Mouse (Mus musculus): ENCODE measurements around the gene Myo5a.

Gene Myo5a

DNA sequence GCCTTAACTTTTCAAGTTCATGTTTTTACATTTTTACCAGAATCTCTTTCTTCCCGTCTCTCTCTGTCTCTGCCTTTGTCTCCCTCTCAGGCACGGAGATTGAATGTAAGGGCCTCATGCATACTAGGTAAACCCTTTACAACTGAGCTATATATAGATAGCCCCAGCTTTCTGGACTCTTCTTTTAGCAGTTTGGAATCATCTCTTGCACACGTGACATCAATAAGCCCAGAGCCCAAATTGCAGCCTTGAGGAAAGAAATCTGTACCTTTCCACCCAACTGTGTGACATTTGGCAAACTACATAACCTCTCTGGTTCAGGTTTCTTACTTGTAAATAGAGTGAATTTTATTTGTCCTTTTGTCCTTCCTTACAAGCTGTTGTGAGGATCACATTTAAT lies 1.5 kb downstream of the Myo5a start:
- DNase-seq = no peak

DNA sequence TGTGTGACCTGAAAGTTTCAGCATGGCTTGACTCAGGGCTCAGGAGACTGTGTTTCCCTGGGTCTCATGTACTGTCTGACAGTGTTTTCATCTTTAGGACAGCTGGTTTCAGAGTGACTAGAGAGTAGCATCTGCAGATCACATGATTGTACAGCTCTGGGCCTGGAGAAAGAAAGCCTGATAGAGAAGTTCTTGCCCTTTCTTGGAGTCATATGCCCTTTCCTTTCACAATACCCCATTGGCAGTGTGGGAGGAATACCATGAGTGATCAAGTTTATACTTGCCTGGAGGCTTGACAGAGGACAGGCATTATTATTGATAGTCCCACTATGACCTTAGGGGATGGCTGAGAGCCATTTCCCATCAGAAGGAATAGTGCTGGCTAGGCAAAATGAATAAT lies 6.4 kb downstream of the Myo5a start:
- DNase-seq = no peak

DNA sequence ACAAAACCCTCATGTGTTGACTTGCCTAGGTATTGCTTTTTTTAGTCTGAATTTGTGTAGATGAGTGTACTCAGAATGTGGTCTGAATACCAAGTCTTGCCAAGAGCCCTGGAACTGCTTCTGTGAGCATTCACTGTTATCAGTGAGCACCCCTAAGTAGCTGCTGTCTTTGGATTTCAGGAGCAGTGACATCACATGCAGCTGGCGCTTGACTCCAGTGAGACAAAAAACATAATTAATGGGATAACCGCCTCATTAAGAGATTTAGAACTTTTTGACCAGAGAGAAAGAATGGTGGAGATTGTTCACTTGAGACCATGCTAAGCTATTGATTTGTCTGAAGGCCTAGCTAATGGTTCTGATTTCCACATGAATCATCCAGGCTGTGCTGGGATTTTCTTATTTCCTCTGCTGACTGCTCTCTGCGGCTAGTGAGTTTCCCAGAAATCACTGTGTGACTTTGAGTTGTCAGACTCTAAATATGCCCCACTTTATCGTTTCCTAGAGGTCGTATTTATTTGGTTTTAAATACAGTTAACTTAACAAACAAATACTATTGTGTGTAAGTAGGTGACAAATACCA lies 14.5 kb downstream of the Myo5a start:
- no peak for DNase-seq

DNA sequence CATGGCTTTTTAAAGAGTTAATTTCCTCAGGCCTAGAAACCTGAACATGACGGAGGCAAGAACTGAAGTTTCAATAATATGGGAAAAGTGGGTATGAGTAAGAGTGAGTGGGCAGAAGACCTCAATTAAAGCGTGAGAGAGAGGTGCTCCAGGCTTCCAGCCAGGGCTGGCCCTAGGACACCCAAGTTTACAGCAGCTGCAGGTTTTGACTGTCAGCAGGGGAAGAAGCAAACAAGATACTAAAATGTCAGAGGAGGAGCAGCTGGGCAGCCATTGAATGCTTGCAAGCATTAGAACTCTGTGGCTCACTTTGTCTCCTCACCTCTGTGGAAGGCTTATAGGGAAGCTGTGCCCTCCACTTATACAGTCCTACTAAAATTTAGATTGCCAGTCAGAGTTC lies 17.0 kb downstream of the Myo5a start:
- no peak for DNase-seq

DNA sequence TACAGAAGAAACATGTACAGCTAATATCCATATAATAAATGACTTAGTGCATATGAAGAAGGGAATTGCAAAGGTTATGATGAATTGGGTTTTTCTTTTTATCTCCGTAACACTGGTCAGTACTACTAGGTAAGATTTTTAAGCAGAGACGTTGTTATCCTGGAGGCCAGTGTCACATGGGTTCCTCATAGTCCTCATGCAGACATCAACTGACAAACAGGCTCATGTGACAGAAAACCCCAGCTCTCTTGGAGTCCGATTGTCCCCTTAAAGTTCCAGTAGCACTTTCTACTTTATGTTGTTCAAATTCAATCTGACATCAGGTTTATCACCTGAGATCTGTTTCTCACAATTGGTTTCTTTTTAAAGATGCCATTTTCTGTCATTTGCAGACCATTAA lies 18.5 kb downstream of the Myo5a start:
- DNase-seq = no peak

DNA sequence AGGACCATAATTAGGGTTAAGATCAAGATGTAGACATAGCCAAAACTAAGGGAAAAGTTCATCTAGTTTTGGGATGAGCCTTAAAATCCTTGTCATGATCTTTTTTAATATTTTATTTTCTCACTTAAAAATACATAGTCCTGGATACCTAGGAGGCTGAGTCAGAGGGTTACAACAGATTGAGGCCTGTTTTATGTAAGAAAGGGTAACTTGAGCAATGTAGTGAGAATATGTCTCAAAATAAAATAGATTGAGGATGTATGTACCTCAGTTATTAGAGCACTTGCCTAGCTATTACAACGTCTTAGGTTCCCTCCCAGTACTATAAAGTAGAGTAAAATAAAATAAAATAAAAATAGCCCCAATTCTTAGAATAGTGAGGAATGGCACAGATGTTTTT lies 21.3 kb downstream of the Myo5a start:
- no peak for DNase-seq

DNA sequence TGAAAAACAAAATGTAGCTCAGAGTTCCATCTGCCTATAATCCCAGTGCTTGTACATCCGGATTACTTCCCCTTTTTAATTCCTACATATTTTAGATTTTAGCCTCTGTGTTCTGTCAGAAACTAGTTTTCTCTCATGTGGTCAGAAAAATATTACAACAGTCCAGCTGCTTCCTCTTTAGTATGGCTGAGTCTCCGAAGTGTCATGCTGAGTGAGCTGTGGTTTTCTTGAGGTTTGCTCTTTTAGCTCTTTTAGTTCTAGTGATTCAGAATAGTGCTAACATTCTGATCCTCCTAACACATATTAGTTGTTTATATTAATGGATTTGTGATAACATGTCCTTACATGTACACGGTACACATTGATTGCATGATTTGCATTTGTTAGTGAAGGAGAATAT lies 23.9 kb downstream of the Myo5a start:
- no peak for DNase-seq

DNA sequence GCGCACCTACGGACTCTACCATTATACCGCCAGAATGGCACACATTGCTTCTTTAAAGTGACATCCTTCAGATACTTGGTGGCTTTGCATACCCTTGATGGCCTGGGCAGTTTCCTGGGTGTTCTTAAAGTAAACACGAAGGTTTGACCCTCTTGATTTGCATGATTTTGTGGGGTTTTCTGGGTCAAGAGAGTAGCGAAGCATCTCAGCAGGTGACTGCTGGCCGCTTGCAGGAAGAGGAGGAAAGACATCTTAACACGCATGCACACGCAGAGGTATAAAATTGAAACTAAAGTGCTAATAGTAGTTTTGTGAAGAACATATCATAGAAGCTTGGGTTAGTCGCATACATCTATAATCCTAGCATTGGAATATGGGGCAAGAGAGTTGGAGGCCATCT lies 28.1 kb downstream of the Myo5a start:
- no peak for DNase-seq

DNA sequence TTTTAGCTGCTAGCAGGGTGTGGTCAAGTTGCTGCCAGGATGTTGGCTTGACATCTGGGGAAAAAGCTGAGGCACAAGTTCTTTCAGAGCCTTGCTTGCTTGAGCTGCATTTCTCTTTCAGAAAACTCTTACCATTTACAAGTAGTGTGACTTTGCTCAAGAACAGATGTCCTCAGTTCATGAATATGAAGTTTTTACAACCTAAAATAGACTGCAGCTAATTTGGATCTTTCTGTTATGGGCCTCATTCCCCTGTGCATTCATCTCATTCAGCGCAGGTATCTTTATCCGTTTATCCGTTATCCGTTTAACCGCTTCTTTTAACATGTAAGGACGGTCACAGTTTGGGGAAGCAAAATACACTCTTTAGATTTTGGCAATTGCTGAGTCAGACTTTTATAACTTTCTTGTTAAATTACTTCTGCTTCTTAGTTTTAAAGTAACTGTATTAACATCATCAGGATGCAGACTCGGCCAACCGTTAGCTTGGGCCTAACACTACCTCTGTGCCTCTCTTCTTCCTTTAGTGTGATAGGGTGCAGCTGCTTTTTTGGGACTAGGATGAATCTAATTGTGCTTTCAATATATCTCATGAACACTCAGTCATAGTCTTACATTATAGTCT lies 29.5 kb downstream of the Myo5a start:
- no peak for DNase-seq

DNA sequence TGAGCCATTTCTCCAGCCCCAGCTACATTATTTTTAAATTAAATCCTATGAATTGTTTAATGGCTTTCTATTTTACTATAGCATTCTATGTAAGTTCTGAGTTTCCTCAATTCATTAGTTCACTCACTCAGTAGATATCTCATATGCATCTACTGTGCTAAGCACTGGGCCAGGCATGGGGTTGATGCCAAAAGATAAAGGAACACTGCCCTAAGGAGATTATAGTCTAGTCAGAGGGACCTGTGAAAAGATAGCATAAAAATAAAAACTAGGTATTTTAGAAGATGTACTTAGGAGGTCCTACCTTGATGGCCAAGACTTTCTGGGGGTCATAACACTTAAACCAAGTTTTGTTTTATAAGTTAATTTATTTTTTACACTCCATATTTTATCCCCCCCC lies 31.3 kb downstream of the Myo5a start:
- DNase-seq = no peak

DNA sequence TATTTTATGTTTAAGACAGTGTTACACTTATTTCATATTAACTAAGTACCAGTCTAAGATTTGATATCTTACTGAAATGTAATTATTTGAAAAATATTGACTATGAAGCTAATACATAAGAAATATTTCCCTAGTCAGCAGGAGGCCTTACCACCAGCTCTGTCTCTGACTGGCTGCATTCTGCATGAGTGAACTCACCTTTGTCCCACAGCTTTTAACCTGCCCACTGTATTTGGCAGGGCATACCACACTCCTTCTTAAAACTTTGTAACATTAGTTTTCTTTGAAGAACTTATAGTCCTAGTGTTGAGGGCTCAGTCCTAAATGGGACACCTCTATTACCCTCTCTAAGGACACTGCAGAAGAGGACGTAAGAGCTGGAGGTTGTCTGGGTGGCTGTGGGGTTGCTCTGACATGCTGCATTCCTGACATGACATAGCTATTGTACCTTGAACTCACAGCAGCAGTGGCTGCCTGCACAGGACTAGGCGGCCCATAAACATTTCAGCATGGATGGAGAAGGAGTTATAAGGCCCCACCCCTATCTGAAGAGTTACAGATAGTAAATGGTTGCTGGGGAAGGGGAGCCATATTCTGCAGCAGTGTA lies 45.9 kb downstream of the Myo5a start:
- no peak for DNase-seq

DNA sequence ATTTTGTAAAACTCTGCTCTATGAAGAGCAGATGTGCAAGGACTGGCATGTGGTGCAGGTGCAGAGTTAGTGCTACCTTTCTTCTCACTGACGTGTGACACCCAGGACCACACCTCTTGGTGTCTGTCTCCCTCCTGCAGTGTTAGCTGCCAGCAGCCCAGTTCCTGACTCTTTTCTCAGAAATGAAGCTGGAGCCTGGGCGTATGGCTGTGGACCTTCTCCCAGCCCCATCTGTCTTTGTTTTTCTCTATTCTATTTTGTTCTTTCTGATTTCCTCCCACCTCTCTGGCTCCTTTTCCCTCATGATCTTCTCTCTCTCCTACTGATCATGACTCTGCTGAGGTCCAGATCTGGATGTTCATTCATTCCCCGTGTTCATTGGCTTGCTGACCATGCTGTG lies 50.3 kb downstream of the Myo5a start:
- no peak for DNase-seq

DNA sequence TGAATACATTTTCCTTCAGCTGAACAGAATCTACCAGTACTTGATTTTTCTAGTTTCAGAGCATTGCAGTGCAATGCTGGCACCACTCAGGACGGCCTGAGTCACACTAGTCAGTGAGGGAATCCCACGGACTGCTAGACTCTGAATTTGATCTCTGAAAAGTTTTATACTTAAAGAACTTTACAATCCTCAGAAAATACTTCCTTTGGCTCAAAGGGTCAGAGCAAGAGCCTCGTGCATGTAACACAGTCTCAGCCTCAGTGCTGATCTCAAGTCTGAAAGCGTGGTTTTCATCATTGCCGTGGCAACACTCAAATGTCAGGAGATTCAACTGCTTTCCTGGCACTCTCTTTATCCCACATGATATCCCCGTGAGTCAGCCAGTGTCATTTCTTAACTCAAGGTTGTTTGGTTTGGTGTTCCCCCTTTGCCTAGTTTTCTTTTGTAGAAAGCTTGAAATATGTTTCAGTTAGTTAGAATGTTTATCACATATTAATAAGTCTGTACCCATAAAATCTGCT lies 53.4 kb downstream of the Myo5a start:
- DNase-seq = no peak

DNA sequence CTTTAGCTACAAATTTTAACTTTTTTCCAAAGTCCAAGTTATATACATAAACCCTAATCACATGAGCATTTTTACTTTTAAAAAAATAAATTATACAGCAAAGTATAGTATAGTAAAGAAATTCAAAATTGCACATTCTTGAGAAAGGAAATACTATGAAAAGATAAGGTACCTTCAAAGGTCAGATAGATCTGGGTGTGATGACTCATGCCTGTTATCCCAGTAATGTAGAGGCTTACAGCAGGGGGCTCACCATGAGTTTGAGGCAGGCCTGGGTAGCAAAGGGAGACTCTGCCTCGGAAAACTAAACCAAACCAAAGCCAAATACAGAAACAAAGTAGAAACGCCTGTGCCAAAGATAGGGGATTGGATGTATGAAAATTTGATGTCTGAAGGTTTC lies 59.7 kb downstream of the Myo5a start:
- no peak for DNase-seq

DNA sequence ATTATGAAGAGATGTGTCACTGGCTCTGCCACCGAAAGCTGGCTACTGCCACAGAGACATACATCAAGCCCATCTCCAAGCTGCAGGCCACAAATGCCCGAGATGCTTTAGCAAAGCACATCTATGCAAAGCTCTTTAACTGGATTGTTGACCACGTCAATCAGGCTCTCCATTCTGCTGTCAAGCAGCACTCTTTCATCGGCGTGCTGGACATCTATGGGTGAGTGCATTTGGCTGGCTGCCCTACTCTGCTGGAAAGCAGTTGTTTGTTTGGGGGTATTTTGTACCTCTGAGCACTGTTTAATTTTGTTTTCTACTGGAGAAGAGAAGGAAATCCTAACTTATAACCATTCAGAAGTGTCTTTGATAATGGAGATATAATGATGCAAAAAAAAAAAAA lies 76.1 kb downstream of the Myo5a start:
- DNase-seq = no peak

DNA sequence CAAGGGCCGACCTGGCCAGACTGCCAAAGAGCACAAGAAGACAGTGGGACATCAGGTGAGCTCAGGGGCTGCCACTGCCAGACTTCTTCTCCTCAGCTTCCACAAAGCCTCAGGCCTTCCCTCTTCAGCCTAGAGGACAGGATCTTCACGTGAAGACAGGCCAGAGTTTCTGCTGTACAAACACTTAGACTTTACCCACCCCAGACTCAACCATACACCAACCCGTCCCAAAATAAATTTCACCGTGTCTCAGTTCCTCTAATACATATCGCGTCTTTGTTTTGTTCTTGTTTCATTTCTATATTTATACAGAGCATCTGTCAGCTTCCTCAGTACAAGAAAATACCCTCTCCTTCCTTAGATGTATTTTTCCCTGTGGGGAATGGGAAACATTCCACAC lies 89.7 kb downstream of the Myo5a start:
- DNase-seq = no peak

DNA sequence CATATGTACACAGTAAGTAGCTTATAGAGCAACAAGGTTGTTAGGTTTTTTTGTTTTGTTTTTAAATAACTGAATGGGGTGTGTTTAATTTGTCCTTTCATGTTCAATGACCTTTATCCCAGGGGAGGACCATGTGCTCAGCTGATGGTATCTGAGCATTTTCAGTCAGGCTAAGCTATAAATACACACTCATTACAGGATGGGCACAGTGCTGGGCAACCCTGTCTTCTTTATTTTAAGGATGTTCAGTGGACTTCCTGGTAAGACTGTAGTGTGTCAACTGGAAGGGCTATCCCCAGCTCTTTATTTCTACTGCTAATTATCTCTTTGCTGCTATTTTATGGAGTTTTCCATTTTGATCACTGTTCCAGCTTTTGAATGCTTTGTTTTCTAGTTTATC lies 92.8 kb downstream of the Myo5a start:
- DNase-seq = no peak

DNA sequence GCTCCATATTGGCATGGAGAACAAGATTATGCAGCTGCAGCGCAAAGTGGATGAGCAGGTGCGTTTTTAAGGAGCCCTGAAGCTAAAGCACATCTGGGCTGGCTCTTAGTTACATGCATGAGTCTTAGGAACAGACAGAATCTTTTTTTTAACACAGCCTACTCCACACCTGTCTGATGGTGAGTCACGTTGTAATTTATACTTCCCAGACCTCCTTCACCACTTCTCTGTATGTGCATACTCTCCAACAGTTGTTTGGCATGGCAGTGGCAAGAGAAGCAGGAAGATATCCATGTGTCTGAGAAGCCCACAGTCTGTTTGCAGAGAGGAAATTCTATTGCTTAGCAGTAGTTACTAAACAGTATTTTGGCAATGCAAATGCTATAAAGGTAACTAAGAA lies 100.9 kb downstream of the Myo5a start:
- DNase-seq = no peak

DNA sequence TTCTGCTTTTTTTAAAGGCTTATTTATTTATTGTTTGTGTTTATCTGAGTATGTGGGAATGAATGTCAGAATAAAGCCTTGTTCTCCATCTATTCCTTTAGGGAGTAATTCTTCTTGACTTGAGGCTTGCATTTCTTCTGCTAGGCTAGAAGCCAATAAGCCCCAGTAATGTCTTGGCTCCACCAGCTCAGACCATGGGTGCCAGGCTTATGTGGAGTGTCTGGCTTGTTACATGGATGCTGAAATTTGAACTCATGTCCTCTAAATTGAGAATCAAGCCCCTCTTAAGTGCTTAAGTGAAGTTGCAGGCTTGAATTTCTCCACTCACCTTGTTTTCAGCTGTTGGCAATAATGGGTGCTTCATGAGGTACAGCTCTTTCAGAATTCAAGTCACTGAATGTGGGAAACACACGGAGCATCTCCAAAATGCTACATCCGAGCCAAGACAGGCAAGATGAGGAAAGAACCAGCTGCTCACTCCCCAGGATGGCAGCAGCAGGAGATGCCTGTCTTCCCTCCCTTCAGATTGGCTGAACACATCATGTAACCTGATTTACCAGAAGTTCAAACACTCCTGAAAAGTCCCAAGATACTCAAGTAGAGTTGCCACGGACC lies 116.9 kb downstream of the Myo5a start:
- DNase-seq = no peak

DNA sequence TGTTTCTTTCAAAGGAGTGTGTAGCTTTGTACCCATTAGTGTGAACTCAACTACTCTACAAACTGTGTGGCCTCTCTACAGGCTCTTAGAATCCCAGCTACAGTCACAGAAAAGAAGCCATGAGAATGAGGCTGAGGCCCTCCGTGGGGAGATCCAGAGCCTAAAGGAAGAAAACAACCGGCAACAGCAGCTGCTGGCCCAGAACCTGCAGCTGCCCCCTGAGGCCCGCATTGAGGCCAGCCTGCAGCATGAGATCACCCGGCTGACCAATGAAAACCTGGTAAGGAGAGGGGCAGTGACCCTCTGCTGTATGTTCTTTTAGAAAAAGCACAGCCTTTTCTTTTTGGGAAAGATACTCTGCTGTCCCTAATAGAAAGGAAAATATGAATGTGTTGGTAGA lies 123.0 kb downstream of the Myo5a start:
- DNase-seq = no peak

DNA sequence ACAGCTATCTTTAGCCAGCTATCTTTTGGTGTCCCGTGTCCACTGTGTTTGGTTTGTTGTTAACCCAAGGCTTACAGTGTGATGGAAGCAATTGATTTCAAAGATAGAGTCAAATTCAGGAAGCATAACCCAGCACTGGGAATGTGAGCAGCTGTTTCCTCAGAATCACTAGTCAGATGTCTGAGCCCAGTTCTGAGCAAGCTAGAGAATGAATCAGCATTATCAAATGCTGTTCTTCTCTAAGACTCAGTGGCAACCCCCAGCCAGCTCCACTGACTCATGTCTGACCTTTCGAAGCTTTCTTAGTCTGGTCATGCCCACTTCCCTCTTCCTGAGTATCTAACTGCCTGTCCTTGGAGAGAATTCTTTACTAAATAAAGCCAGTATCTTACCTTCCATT lies 125.5 kb downstream of the Myo5a start:
- DNase-seq = no peak

DNA sequence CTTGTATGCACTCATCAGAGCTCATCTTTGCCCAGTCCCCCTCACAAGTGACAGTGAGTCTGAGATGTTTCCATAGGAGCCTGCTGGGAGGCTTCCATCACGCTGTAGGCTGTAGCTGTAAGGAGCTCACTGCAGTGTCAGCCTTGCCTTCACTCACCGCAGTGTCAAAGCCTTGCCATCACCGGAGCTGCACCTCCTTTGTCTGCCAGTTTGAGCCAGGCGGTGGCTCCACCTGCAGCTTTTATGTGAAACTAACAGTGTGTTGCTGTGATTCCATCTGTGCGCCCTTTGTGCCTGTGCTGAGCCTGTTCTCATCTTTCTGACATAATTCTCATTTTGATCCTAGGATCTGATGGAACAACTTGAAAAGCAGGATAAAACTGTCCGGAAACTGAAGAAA lies 126.5 kb downstream of the Myo5a start:
- DNase-seq = peak; percentile 9

DNA sequence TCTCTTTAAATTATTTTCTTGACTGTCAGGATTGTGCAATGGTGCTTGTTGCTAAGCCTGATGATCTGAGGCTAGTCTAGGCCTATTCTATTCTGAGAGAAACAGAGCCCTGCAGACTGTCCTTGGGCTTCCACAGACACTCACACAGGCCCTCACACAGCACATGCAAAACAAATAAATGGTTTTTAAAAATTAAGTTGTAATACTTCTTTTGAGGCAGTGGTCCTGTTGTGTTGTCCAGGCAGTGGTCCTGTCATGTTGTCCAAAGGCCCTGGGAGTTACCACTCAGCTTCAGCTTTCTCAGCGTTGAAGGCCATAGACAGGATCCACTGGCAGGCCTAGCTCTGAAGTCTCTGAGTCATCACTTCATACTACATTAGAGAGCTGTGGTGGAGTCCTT lies 130.7 kb downstream of the Myo5a start:
- no peak for DNase-seq

DNA sequence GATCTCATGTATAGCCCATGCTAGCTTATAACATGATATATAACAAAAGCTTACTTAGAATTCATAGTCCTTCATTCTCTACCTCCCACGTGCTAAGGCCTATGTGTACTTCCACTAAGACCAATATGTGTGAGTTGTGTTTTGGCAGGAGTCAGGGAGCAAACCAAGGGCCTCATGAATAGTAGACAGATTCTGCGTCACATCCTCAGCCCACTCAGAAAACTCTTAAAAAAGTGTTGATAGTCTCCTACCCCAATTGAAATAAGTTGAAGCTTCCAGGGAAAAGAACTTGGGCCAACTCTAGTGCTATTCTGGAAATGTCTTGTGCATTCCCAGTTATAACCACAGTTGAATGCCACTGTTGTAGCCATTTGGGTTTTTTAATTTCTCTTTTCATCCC lies 131.2 kb downstream of the Myo5a start:
- no peak for DNase-seq

Data from thymus, postnatal 14 days (tissue).